Mouse (Mus musculus) G1E (cell line): Measurements from ENCODE around the gene Mtcl1.

Experiments used
- CTCF ChIP-seq: IDR thresholded peaks from 2 replicates; pipeline ENCODE4 v1.5.1; 2012; ENCODE audit warnings: low read depth, low read length, inconsistent platforms, mixed read lengths
- GATA1 ChIP-seq: IDR thresholded peaks from 2 replicates; pipeline ENCODE4 v1.6.1; 2012; ENCODE audit warnings: borderline replicate concordance, low read length, inconsistent platforms, mixed read lengths
- TAL1 ChIP-seq: conservative IDR thresholded peaks from 2 replicates; pipeline ENCODE4 v1.6.1; 2012; ENCODE audit warnings: low read depth, low read length, inconsistent platforms, mixed read lengths

GRCm38 (mm10) chr17:66293581-66293980 is 156.0 kb downstream of the Mtcl1 start:
- TF ChIP-seq TAL1, result no peak
- no peak for TF ChIP-seq CTCF
- no peak for TF ChIP-seq GATA1
